Mouse (Mus musculus) brain, embryonic 14.5 days (tissue): ENCODE data around the gene Ccdc83.

ENCODE experiments used
- CTCF ChIP-seq: fragments of 200-500 bp; IDR thresholded peaks from 2 replicates; pipeline ENCODE4 v1.5.1; 2012; ENCODE audit warnings: inconsistent platforms, mild to moderate bottlenecking, moderate library complexity, borderline replicate concordance; ENCODE audit not compliant: insufficient read depth, insufficient read length; ENCODE audit errors: extremely low read depth
- POLR2A ChIP-seq: fragments of 200-500 bp; IDR thresholded peaks from 2 replicates; pipeline ENCODE4 v1.6.1; 2012; ENCODE audit warnings: mild to moderate bottlenecking, inconsistent platforms, borderline replicate concordance; ENCODE audit not compliant: poor library complexity, insufficient read depth, insufficient read length, severe bottlenecking; ENCODE audit errors: extremely low read depth

DNA sequence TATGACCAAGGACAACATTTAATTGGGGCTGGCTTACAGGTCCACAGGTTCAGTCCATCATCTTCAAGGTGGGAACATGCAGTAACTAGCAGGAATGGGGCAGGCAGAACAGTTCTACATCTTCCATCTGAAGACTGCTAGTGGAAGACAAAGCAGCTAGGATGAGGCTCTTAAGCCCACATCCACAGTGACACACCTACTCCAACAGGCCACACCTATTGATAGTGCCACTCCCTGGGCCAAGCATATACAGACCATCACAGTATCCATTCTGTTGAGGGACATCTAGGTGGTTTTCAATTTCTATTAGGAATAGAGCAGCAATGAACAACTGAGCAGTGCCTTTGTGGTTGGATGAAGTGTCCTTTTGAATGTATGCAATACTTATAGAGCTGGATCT, 54.6 kb downstream of the Ccdc83 start:
- TF ChIP-seq CTCF (no peak), POLR2A (no peak)
